Mouse (Mus musculus): ENCODE measurements around the gene Scai. TPM values are rescaled to one million over a fixed set of nuclear protein-coding genes. Genes with fewer than 3 reads are reported as not detected.
A peak's percentile ranks its signal among the peaks of the same experiment; 100 is the strongest.

The Scai gene
- total RNA-seq (2022) = 1 to 10 TPM; 2.3 to 3.4 (median 2.6) TPM

DNA sequence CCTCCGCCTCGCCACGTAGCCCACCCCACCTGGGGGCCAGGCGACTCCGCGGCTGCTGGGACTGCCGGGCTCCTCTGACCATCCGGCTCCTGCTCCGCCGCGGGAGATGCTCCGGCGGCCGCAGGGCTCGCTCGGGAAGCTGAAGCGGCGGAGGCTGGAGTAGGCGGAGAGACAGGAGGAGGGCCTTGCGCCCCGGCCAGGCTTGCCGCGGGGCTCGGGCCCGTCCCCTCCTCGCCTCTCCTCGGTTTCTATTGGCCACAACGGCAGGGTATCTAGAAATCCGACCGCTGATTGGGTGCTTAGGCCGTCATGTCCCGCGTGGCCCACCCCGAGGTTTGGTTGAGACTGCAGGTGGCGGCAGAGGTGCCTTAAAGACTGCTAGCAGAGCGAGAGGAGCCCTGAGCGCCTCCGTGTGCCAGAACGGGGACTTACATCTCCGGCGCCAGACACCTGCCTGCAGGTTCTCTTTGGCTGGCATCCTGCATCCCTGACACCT, at the start of gene Scai:
Scai (minus strand) TSS at position 174 of the 496 bp plus-strand sequence.
- peak; percentile 97 for DNase-seq (ENCODE audit: low spot score in 2 of 2)

DNA sequence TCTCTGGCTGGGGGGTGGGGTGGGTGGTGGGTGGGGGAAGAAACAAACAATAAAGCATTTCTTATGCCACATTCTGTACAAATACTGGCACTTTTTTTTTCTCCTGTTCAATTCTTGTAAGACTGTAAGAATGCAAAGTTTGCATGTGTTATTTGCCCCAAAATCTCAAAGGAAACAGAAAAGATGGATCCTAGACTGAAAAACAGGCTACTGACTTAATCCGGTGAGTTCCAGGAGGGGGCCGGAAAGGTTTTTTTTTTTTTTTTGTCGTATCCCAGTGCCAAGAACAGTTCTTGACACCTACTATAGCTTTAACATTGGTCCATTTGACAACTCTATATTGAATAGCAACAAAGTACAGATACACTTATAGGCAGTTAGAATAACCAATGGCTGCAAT, 36.2 kb upstream of the Scai start:
- no peak for DNase-seq (ENCODE audit: low spot score in 2 of 2)

DNA sequence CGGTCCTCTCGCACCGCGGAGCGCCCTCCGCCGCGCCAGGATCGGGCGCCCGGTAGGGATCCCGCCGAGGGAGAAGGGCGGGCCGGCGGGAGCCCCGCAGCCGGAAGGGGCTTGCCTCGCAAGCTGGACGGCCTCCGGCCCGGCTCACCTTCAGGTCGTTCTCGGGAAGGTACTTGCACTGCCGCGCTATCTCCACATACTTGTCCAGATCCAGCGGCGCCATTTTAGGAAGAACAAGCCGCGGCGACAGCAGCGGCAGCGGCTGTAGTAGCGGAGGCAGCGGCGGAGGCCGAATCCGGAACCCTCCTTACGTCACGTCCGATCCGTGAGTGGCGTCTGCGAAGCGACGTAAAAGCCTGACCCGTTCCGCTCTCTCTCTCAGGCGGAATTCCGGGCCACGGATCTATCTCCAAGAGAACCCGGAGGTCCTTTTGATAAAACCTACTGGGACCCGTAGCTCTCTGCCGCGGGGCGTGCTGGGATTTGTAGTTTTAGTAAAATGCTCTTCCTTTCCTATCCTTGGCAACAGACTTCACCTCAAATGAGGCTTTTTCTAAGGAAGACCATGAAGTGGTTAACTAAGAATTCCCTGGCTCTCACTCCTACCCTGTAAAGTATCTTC, 35.6 kb upstream of the Scai start, which contains the start of gene Ppp6c:
Ppp6c (minus strand) TSS at position 433 of the 622 bp plus-strand sequence.
- DNase-seq (ENCODE audit: low spot score in 2 of 2) = peak; percentile 85 to 88

DNA sequence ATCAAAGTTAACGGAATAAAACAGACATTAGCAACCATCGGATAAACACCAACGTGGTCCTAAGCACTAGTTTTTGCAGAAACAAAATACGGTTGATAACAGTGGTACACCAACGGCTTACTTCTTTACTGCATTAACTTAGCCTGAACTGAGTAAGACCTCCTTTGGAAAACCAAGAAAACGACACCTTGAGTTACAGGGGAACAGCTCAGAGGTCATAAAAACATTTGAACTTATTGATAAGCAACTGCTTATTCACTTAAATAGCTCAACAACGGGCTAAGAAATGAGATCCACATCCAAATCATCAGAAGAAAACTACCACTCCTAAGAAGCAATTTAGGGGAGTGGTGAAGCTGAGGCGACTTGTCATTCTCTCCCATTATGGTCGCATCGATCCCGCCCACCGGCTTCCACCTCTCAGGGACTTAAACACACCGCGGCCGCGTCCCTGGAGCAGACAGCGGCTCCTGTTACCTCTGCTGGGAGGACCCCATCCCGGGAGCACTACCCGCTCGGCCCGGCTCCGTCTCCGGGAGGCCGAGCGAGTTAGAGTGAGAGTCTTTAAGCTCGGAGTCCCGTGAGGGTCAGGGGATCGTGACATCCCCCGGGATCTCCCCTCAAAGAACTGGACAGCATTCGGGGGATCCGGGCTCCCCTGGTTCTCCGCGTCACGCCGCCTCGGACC, 34.9 kb upstream of the Scai start:
- DNase-seq (ENCODE audit: low spot score in 2 of 2) = peak in 1 of 2 experiments; percentile 25

DNA sequence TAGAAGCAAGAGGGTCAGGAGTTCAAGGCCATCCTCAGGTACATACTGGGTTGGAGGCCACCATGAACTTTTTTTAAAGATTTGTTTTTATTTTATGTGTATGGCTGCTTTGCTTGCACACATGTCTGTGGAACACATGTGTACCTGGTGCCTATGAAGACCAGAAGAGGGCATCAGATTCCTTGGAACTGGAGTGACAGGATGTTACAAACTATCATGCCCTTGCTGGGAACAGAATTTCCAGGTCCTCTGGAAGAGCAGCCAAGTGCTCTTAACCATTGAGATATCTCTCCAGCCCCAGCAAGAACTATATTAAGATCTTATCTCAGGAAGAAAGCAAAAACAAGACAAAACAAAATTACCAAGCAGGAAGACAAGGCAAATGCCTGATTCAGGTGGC, 34.1 kb upstream of the Scai start:
- DNase-seq (ENCODE audit: low spot score in 2 of 2) = no peak

DNA sequence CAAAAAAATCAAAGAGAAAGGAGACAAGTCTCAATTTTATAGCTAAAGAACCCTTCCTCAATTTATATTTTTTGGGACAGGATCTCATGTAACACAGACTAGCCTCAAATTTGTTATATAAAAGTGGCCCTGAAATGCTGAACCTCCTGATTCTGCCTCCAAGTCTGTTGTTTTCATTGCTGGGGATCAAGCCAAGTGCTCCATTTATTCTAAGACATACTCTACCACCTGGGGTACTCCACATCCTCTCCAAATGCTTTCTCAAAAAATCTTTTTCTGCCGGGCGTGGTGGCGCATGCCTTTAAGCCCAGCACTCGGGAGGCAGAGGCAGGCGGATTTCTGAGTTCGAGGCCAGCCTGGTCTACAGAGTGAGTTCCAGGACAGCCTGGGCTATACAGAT, 29.5 kb upstream of the Scai start:
- no peak for DNase-seq (ENCODE audit: low spot score in 2 of 2)

DNA sequence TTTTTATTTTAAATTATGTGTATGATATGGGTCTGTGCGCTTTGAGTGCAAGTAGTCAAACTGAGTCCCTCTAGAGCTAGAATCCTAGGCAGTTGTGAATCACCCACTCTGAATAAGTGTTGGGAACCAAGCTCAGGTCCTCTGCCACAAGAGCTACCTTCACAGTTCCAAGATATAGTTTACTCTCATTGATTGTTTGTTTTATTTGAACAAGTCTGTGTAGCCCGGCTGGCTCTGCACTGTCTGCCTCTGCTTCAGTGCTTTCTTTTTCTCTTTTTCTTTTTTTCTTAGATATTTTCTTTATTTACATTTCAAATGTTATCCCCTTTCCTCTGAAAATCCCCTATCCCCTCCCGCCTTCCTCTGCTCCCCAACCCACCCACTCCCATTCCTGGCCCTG, 28.5 kb upstream of the Scai start:
- no peak for DNase-seq (ENCODE audit: low spot score in 2 of 2)

DNA sequence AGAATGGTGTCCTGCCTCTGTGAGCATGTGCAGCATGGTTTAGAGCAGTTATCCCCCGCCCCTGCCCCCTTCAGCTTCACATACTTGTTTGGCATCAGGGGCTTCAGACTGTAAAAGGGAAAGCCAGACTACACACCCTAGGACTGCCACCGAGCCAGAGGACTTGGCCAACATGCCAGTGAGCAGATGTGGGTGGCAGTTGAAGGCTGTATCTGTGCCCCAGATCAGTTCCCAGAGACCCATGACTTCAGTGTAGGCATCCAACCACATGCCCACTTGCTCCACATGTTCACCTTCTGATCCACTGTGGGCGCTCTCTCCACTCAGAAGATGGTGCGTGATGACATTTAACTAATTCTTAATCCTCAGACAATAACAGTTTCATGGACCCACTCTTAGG, 26.6 kb upstream of the Scai start:
- no peak for DNase-seq (ENCODE audit: low spot score in 2 of 2)

DNA sequence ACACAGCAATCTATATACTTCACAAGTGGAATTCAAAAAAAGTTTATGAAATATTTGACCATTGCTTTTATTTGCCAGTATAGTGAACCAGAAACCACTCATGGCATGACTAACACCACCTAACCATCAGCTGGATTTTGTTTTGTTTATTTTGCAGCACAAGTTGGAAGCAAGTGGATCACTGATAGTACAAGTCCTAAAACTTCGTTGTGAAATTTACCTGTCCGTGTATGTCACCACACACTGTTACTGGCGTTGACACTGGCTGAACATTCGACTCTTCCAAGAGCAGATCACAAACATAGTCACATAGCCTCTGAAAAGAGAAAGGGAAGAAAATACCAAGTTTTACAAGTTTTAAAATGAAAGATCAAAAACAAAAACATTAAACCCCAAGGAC, 20.2 kb upstream of the Scai start:
- no peak for DNase-seq (ENCODE audit: low spot score in 2 of 2)

DNA sequence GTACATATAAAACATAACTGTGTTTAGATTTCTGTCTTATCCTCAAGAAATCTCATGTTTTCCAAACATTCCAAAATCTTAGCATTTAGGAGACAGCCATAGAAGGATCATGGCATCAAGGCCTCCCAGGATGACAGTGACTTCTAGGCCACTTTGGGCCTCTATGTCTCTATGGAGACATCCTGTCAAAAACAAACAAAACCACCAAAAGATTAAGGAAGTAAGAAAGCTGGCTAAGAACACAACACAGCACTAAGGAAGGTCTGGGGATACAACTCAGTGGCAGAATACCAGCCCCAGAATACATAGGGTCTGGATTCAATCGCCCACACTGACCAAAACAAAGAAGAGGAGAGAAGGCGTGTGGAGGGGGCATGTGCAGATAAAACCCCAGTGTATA, 12.8 kb upstream of the Scai start:
- no peak for DNase-seq (ENCODE audit: low spot score in 2 of 2)

DNA sequence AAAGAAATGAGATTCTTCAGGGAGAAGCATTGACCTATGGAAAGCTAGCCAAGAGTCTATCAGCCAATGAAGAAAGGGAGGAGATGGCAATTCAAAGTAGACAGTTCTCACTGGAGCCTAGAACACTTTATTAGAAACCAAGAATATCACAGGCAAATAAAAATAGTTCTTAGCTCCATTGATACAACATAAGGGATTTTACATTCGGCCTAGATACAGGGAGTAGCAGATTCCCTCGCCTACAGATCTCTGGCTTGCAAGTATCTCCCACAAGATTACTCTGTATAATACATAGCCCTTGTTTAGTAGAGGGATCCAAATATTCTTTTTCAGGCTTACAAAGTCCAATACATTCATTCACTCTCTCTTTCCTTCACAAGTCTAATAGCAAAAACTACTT, 4.3 kb upstream of the Scai start:
- no peak for DNase-seq (ENCODE audit: low spot score in 2 of 2)

DNA sequence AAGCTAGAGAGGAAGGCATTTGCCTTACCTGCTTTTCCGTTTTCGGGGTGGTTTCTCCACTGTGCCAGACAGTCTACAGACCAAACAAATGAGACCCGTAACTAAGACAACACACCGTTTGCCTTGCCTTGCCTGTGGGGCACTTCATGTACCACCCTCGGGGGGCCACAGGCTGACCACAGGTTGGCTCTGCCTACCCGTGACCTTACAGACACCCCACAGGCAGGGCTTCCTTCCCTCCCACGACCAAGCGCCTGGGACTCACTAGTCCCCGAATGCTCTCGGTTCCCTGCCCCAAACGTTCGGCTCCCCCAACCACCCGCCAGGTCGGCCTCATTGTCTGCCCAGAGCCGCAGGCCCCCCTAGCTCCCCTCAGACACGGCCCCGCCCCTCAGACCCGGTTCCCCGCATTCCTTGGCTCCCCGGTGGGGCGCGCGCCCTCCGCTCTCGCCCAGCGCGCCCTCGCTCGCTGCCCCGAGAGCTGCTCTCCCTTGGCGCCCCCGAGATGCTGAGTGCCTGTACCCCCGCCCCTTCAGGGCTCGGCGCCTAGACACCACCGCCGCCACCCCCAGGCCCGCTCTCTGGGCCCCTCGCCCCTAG, 473 bp downstream of the Scai start:
- DNase-seq (ENCODE audit: low spot score in 2 of 2) = no peak

DNA sequence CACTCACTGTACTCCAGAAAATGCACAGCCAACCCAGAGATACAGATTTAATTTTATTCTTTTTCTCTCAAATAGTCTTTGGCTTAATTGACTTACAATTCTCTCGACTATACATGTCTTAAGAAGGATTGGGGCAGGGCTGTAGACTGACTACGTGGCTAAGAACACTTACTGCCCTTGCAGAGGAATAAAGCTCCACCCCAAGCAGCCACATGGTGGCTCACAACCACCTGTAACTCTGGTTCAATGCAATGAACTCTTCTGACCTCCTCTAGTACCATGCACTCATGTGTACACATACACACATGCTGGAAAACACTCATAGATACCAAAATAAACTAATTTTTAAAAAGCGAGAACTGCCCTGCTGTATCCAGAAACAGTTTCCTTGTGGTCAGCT, 4.6 kb downstream of the Scai start:
- DNase-seq (ENCODE audit: low spot score in 2 of 2) = no peak

DNA sequence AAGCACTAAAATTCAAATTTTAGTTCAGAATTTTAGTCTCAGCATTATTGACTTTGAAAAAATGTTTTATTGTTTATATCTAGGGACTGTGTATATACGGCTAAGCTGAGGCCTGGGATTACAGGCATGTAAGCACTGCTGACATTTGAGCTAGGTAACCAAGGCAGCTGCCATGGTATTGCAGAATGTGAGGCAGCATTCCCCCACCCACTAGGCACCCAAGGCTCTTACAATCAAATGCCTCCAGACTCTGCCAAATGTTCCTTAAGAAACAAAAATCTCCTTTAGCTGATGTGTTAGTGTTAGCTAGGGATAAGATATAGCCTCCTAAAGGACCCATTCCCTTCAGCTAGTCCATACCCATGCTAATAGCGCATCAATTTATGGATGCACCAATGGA, 6.9 kb downstream of the Scai start:
- DNase-seq (ENCODE audit: low spot score in 2 of 2) = no peak

DNA sequence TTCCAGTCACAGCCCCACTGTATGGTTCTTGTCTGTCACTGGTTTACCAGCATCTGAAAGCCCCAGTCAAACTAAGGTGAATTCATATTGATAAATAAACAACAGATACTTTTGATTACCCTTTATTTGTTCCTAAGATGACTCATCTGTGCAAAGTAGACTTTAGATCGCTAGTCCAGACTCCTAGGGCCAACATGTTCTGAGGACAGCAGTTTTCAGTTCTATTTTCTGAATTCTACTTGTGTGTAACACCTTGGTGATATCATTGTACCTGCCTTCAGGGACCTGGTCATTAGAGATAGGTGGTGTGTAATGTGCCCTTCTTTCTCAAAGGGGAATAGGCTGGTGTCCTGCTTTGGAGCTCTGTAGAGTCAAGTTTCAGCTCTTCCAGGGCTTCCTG, 29.5 kb downstream of the Scai start:
- no peak for DNase-seq (ENCODE audit: low spot score in 2 of 2)

DNA sequence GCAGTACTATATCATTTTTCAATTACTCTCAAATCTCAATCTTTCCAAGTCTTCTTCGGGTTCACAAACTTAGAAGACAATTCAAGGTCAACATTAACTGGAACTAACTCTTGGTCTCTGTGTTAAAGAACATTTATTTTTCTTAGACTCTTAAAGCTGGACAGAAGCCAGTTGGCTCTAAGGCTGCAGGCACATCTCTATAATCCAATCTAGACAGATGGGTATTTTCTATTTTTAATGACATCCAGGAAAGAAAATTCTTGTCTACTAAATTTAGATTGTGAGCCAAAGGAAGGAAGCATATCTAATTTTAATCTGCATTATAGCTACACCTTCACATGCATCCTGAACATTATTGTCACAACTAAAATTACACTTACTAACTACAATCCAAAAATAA, 32.6 kb downstream of the Scai start:
- no peak for DNase-seq (ENCODE audit: low spot score in 2 of 2)

DNA sequence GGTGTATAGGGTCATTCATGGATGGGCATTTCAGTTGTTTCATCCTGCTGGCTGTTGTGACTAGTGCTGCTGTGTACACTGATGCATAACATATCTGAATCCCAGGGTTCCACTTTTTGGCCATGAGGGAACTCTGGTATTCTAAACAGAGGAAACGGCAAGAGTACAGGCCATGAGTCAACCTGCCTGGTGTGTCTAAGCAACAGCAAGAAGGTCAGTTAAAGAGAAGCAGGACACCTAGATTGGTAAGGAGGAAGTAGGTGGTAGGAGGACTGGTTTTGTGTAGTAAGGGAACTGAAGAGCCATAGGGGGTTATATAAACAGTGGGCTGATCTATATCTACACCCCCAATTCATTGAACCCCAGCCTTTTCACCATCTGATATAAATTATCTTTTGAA, 33.7 kb downstream of the Scai start:
- DNase-seq (ENCODE audit: low spot score in 2 of 2) = no peak

DNA sequence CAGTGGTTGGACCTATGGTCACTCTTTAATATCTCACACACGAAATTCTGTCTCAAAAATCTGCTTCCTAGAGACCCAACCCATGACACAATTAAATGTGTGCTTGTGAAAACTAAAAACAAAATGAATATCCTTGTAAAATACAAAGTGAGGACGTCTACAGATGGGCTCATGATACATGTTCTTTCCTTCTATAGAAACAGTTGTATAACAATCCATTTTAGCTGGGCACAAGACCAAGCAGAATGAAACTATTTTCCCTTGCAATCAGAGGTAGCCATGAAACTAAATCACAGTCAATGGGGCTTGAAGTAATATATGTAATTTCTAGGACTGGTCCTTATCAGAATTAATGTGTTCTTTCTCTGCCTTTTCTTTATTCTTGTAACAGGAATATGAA, 39.6 kb downstream of the Scai start:
- DNase-seq (ENCODE audit: low spot score in 2 of 2) = no peak

DNA sequence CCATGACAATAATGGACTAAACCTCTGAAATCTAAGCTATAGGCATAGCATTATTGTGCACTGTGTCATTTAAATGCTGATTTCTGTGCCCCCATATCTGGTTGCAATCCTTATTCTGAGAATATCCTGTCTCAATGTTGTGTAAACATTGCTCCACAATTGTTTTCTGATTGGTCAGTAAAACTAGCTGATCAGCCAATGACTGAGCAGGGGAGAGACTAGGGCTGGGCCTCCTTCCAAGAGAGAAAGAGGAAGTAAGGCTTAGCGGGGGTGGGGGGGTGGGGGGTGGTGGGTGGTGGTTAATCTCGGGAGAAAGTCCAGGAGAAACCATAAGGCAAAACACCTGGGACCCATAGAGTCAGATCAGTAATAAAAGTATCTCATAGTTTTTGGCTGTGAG, 42.5 kb downstream of the Scai start:
- no peak for DNase-seq (ENCODE audit: low spot score in 2 of 2)

DNA sequence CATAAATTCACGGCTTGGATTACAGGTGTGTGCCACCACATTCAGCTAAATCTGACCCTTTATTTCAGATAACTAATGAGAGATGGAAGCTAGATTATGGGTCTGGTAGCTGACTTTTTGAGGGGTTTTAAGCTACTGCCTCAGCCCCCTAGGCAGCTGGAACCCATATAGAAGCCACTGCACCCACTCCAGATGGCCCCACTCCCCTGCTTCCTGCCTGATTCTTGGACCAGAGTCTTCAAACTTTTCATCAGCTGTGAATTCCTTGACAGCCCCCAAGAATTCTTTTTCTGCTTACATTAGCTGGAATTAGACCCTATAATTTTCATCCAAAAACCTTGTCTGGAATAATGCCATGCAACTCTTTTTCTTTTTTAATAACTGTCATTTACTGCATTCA, 44.1 kb downstream of the Scai start:
- DNase-seq (ENCODE audit: low spot score in 2 of 2) = no peak

DNA sequence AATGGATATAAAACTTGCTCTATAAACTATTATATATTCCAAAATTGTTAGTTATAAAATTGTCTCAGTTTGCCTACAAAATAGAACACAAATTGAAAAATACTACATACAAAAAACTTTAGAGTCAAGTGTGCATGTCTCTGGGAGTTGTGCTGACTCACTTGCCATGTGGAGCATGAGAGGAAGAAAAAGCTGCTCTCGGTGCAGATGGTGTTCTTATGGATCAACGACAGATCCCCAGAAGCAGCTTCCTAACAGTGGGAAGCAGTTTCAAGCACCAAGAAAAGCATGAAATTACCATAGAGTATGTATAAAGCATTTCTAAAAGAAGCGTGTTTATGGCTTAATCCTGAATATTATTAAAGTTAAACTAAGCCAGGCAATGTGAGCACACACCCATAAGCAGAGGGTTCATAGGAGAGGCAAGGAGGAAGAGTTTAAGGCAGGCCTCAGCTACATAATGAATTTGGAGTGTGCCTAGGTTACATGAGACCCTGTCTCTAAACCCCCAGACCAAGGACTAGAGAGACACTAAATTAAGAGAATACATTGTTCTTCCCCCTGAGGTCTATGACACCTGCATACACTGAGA, 48.1 kb downstream of the Scai start:
- DNase-seq (ENCODE audit: low spot score in 2 of 2) = no peak
